Mouse (Mus musculus): Measurements from ENCODE around the gene Kif3c.
A peak's percentile ranks its signal among the peaks of the same experiment; 100 is the strongest.

DNA sequence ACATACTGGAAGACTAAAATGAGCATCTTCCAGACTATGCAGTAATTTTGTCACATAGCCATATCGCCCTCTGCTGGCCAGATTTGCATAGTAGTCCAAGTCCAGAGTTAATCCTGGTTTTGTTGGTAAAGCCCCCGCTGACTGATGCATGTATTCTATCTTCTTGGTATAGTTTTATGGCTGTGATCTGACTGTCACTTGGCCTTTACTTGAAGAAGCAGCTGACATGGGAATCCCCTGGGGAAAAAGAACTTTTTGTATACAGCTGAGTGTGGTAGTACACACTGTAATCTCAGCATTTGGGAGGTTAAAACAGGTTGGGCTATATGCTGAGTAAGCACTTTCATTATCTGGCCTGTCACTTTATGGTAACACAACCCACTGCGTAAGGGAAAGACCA is 5.6 kb upstream of the Kif3c start:
- peak; percentile 72 for TF ChIP-seq CTCF (IDR thresholded peaks at IDR 0.05; ENCODE audit: low read depth)
- no peak for TF ChIP-seq EP300 (IDR thresholded peaks at IDR 0.05; ENCODE audit: low read depth)
